Mouse (Mus musculus) heart, embryonic 16.5 days (tissue): Measurements from ENCODE around the gene B3gat1. TPM values are rescaled to one million over a fixed set of nuclear protein-coding genes. Genes with fewer than 3 reads are reported as not detected.

Experiments
- ATAC-seq: fragments of 200-750 bp; cut with Nextera tagmentation; replicated peaks from 2 replicates; pipeline ENCODE4 v1.8.0; 2017; ENCODE audit warnings: moderate number of reproducible peaks; ENCODE audit not compliant: insufficient read depth, low FRiP score; ENCODE audit errors: extremely low read depth
- H3K27ac ChIP-seq: fragments of 300-500 bp; sonication (generic); 2 replicates; pipeline ENCODE4 v1.5.1; 2014; ENCODE audit warnings: mild to moderate bottlenecking, low read length, control low read depth, moderate library complexity
- H3K27me3 ChIP-seq: fragments of 300-500 bp; sonication (generic); 2 replicates; pipeline ENCODE4 v1.6.1; 2014; ENCODE audit warnings: low read length, mixed read lengths; ENCODE audit not compliant: control insufficient read depth, insufficient read depth
- H3K36me3 ChIP-seq: fragments of 300-500 bp; sonication (generic); 2 replicates; pipeline ENCODE4 v1.6.1; 2014; ENCODE audit not compliant: control insufficient read depth, insufficient read depth
- H3K4me1 ChIP-seq: fragments of 300-500 bp; sonication (generic); 2 replicates; pipeline ENCODE4 v1.6.1; 2014; ENCODE audit warnings: low read length, mixed read lengths; ENCODE audit not compliant: control insufficient read depth, insufficient read depth
- H3K4me2 ChIP-seq: fragments of 300-500 bp; sonication (generic); 2 replicates; pipeline ENCODE4 v1.6.1; 2014; ENCODE audit warnings: low read depth, mild to moderate bottlenecking, control low read depth, low read length
- H3K4me3 ChIP-seq: fragments of 300-500 bp; sonication (generic); 2 replicates; pipeline ENCODE4 v1.5.1; 2014; ENCODE audit warnings: mild to moderate bottlenecking, control low read depth, low read length
- H3K9ac ChIP-seq: fragments of 300-500 bp; sonication (generic); 2 replicates; pipeline ENCODE4 v1.6.1; 2014; ENCODE audit warnings: low read length, control low read depth
- H3K9me3 ChIP-seq: fragments of 300-500 bp; sonication (generic); replicated peaks from 2 replicates; pipeline ENCODE4 v1.6.1; 2016; ENCODE audit warnings: low read length; ENCODE audit not compliant: control insufficient read depth
- WGBS: fragments of 180-500 bp; shearing (Covaris S2); extraction: QIAGEN DNeasy Blood & Tissue Kit; methylation state at CpG from one replicate; pipeline ENCODE4 v1.1.7; 2014; 5-methylcytosine and 5-hydroxymethylcytosine counted together
- polyA plus RNA-seq: library from polyadenylated mRNA; unstranded; fragments of >200 nt; fragmentation: Nextera tagmentation; extraction: Ambion mirVana; gene quantifications from 2 replicates; pipeline ENCODE4 v1.2.1, GENCODE M21; 2015

The B3gat1 gene
- polyA plus RNA-seq, 1 experiment from 2014 or later, result not detected

- H3K27ac ChIP-seq, result no peak overlapping the region
- no peak for ATAC-seq
- H3K27me3 ChIP-seq, result no peaks in the 10 kb centered on the region
- no peaks in the 10 kb centered on the region for H3K4me1 ChIP-seq
- H3K4me3 ChIP-seq, result no peak overlapping the region
- H3K4me2 ChIP-seq, result no peak overlapping the region
- no peak overlapping the region for H3K9ac ChIP-seq
- H3K9me3 ChIP-seq, result no peaks in the 10 kb centered on the region
- WGBS, result 69% methylated on average over 5 of the region's 5 CpGs
- H3K36me3 ChIP-seq, result no peaks in the 10 kb centered on the region
Measured at GRCm38 (mm10) chr9:26760576-26760975, 27.0 kb downstream of the B3gat1 start.

- Histone ChIP-seq H3K9ac (no peak overlapping the region), H3K4me1 (no peaks in the 10 kb centered on the region), H3K4me2 (no peak overlapping the region), H3K4me3 (no peak overlapping the region), H3K36me3 (no peaks in the 10 kb centered on the region), H3K9me3 (no peaks in the 10 kb centered on the region), H3K27ac (no peak overlapping the region), H3K27me3 (no peaks in the 10 kb centered on the region)
- 81% methylated on average over 6 of the region's 6 CpGs for WGBS
- ATAC-seq, result no peak
Measured at GRCm38 (mm10) chr9:26762477-26762876, 28.9 kb downstream of the B3gat1 start.

- no peak for ATAC-seq
- Histone ChIP-seq H3K9ac (no peak overlapping the region), H3K4me1 (no peaks in the 10 kb centered on the region), H3K4me2 (no peak overlapping the region), H3K36me3 (no peaks in the 10 kb centered on the region), H3K4me3 (no peak overlapping the region), H3K27me3 (no peaks in the 10 kb centered on the region), H3K27ac (no peak overlapping the region), H3K9me3 (no peaks in the 10 kb centered on the region)
- WGBS, result 72% methylated on average over 3 of the region's 3 CpGs
Measured at GRCm38 (mm10) chr9:26768181-26768580, 34.7 kb downstream of the B3gat1 start.

GRCm38 (mm10) chr9:26775700-26776099 is 42.2 kb downstream of the B3gat1 start:
- Histone ChIP-seq H3K9me3 (no peaks in the 10 kb centered on the region), H3K4me3 (no peak overlapping the region), H3K4me2 (no peak overlapping the region), H3K27me3 (no peaks in the 10 kb centered on the region), H3K36me3 (no peaks in the 10 kb centered on the region), H3K9ac (no peak overlapping the region), H3K4me1 (no peaks in the 10 kb centered on the region), H3K27ac (no peak overlapping the region)
- ATAC-seq, result no peak
- 80% methylated on average over 2 of the region's 2 CpGs for WGBS

GRCm38 (mm10) chr9:26776122-26776902 is 42.8 kb downstream of the B3gat1 start:
- no peak overlapping the region for H3K27ac ChIP-seq
- H3K4me1 ChIP-seq, result no peaks in the 10 kb centered on the region
- ATAC-seq, result no peak
- no peak overlapping the region for H3K9ac ChIP-seq
- H3K27me3 ChIP-seq, result no peaks in the 10 kb centered on the region
- H3K9me3 ChIP-seq, result no peaks in the 10 kb centered on the region
- 55% methylated on average over 6 of the region's 6 CpGs for WGBS
- no peak overlapping the region for H3K4me2 ChIP-seq
- no peaks in the 10 kb centered on the region for H3K36me3 ChIP-seq
- H3K4me3 ChIP-seq, result no peak overlapping the region

GRCm38 (mm10) chr9:26778421-26778820 is 44.9 kb downstream of the B3gat1 start:
- Histone ChIP-seq H3K36me3 (no peaks in the 10 kb centered on the region), H3K9ac (no peak overlapping the region), H3K4me1 (no peaks in the 10 kb centered on the region), H3K4me2 (no peak overlapping the region), H3K27me3 (no peaks in the 10 kb centered on the region), H3K4me3 (no peak overlapping the region), H3K27ac (no peak overlapping the region), H3K9me3 (no peaks in the 10 kb centered on the region)
- WGBS, result 74% methylated on average over 7 of the region's 7 CpGs
- ATAC-seq, result no peak

GRCm38 (mm10) chr9:26783414-26783975 is 50.0 kb downstream of the B3gat1 start:
- Histone ChIP-seq H3K9me3 (no peaks in the 10 kb centered on the region), H3K27ac (no peak overlapping the region), H3K9ac (no peak overlapping the region), H3K4me1 (no peaks in the 10 kb centered on the region), H3K36me3 (no peaks in the 10 kb centered on the region), H3K4me2 (peak overlapping the region; percentile 41), H3K27me3 (no peaks in the 10 kb centered on the region), H3K4me3 (no peak overlapping the region)
- no peak for ATAC-seq
- WGBS, result 18% methylated on average over 7 of the region's 7 CpGs

- ATAC-seq, result no peak; the same call in 1 of the 2 replicates
- H3K27ac ChIP-seq, result no peak overlapping the region
- no peak overlapping the region for H3K9ac ChIP-seq
- no peak overlapping the region for H3K4me3 ChIP-seq
- H3K9me3 ChIP-seq, result no peaks in the 10 kb centered on the region
- no peak overlapping the region for H3K4me2 ChIP-seq
- no peaks in the 10 kb centered on the region for H3K36me3 ChIP-seq
- H3K4me1 ChIP-seq, result no peaks in the 10 kb centered on the region; the same call in 1 of the 2 replicates
- H3K27me3 ChIP-seq, result no peaks in the 10 kb centered on the region
- WGBS, result 36% methylated on average over 3 of the region's 3 CpGs
Measured at GRCm38 (mm10) chr9:26792829-26793228, 59.3 kb downstream of the B3gat1 start.

GRCm38 (mm10) chr9:26798205-26798604 is 64.7 kb downstream of the B3gat1 start:
- H3K36me3 ChIP-seq, result no peaks in the 10 kb centered on the region
- 81% methylated on average over 3 of the region's 3 CpGs for WGBS
- H3K4me2 ChIP-seq, result no peak overlapping the region

More at GRCm38 (mm10) chr9:26798205-26798604, 64.7 kb downstream of the B3gat1 start:
- Histone ChIP-seq H3K27me3 (no peaks in the 10 kb centered on the region), H3K27ac (no peak overlapping the region), H3K9ac (no peak overlapping the region), H3K9me3 (no peaks in the 10 kb centered on the region), H3K4me3 (no peak overlapping the region), H3K4me1 (no peaks in the 10 kb centered on the region)
- ATAC-seq, result no peak
